Mouse (Mus musculus): ENCODE data around the gene Slc5a5.

The Slc5a5 gene

GRCm38 (mm10) chr8:70903112-70903511 lies 10.6 kb upstream of the Slc5a5 start:
- no peak for DNase-seq (ENCODE audit: low spot score in 2 of 2)

GRCm38 (mm10) chr8:70902211-70902610 lies 9.7 kb upstream of the Slc5a5 start:
- DNase-seq (ENCODE audit: low spot score in 2 of 2): no peak

GRCm38 (mm10) chr8:70900872-70901387 lies 8.4 kb upstream of the Slc5a5 start:
- no peak for DNase-seq (ENCODE audit: low spot score in 2 of 2)

GRCm38 (mm10) chr8:70899226-70899625 lies 6.7 kb upstream of the Slc5a5 start:
- DNase-seq (ENCODE audit: low spot score in 2 of 2): no peak

GRCm38 (mm10) chr8:70898661-70899198 lies 6.2 kb upstream of the Slc5a5 start:
- DNase-seq (ENCODE audit: low spot score in 2 of 2): no peak

GRCm38 (mm10) chr8:70897681-70898413 lies 5.3 kb upstream of the Slc5a5 start:
- DNase-seq (ENCODE audit: low spot score in 2 of 2): peak; percentile 88 to 89

GRCm38 (mm10) chr8:70897021-70897680 lies 4.6 kb upstream of the Slc5a5 start, which contains the start of gene Rpl18a:
Gene Rpl18a (minus strand): TSS chr8:70897412.
- peak; percentile 97 to 99 for DNase-seq (ENCODE audit: low spot score in 2 of 2)

GRCm38 (mm10) chr8:70896316-70897020 lies 3.9 kb upstream of the Slc5a5 start:
- peak in 1 of 2 experiments; percentile 26 for DNase-seq (ENCODE audit: low spot score in 2 of 2)

- DNase-seq (ENCODE audit: low spot score in 2 of 2): peak in 1 of 2 experiments; percentile 27
Measured at GRCm38 (mm10) chr8:70895571-70896259, 3.2 kb upstream of the Slc5a5 start.

- DNase-seq (ENCODE audit: low spot score in 2 of 2): no peak
Measured at GRCm38 (mm10) chr8:70894771-70895545, 2.4 kb upstream of the Slc5a5 start.

- no peak for DNase-seq (ENCODE audit: low spot score in 2 of 2)
Measured at GRCm38 (mm10) chr8:70894385-70894720, 1.8 kb upstream of the Slc5a5 start.

- DNase-seq (ENCODE audit: low spot score in 2 of 2): peak; percentile 83 to 85
Measured at GRCm38 (mm10) chr8:70893656-70894384, 1.3 kb upstream of the Slc5a5 start.

GRCm38 (mm10) chr8:70892896-70893655 lies 519 bp upstream of the Slc5a5 start:
- DNase-seq (ENCODE audit: low spot score in 2 of 2): no peak

- DNase-seq (ENCODE audit: low spot score in 2 of 2): no peak
Measured at GRCm38 (mm10) chr8:70891356-70891755, 1.2 kb downstream of the Slc5a5 start.

- DNase-seq (ENCODE audit: low spot score in 2 of 2): peak in 1 of 2 experiments; percentile 26
Measured at GRCm38 (mm10) chr8:70890656-70891055, 1.9 kb downstream of the Slc5a5 start.

GRCm38 (mm10) chr8:70887669-70888068 lies 4.9 kb downstream of the Slc5a5 start:
- peak in 1 of 2 experiments; percentile 61 for DNase-seq (ENCODE audit: low spot score in 2 of 2)

- peak in 1 of 2 experiments; percentile 31 for DNase-seq (ENCODE audit: low spot score in 2 of 2)
Measured at GRCm38 (mm10) chr8:70885612-70886011, 6.9 kb downstream of the Slc5a5 start.

- DNase-seq (ENCODE audit: low spot score in 2 of 2): peak in 1 of 2 experiments; percentile 21
Measured at GRCm38 (mm10) chr8:70884683-70885082, 7.9 kb downstream of the Slc5a5 start.

- peak in 1 of 2 experiments; percentile 27 for DNase-seq (ENCODE audit: low spot score in 2 of 2)
Measured at GRCm38 (mm10) chr8:70884186-70884585, 8.4 kb downstream of the Slc5a5 start.
